Mouse (Mus musculus) inflammation-experienced regulatory T-cells (primary cell): ENCODE results near the gene Zfyve16. TPM values are rescaled to one million over a fixed set of nuclear protein-coding genes. Genes with fewer than 3 reads are reported as not detected.

Source experiments
- polyA plus RNA-seq, 2 experiments: library from polyadenylated mRNA; unstranded; fragments of 100-300 nt; shearing (Covaris generic); gene quantifications; one replicate each; pipeline ENCODE4 v1.2.1; 2017

The Zfyve16 gene
- polyA plus RNA-seq, result 10 to 100 TPM; 13.6 to 14.7 TPM

DNA sequence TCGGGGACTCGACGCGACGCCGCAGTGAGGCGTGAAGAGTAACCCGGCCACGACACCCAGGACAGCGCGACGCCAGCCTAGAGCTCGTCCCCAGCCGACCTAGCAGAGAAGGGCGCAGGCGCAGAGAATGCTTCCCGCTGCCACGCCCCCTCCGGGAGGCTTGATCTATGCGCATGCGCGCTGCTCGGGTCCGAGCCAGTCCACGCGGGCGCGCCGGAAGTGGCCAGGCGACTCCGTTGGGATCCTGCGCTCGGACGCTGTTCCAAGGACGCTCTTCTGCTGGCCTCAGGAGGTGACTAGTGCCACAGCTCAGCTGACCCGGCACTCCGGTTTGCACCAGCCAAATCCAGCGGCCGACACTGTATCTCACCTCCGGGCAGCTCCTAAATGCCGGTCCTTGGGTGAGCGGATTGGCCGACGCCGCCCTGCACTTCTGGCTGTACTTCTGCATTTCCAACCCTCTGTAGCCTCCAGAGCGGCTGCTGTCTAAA, at the start of gene Zfyve16:
Zfyve16 (minus strand) TSS at position 148 of the 491 bp plus-strand sequence.

GRCm38 (mm10) chr13:92576072-92576471, 45.4 kb upstream of the Zfyve16 start, which contains the start of gene Spz1:
Spz1 (minus strand) TSS chr13:92576172.

GRCm38 (mm10) chr13:92483852-92484463, 46.7 kb downstream of the Zfyve16 start, which contains the start of gene Fam151b:
Fam151b (minus strand) TSS chr13:92484015.

Other genes with a start within 250 kb of the Zfyve16 start
- gene Gm20379, start 224.9 kb downstream of the Zfyve16 start, polyA plus RNA-seq, result 1 to 10 TPM; 1.2 to 1.5 TPM
- gene Dhfr, start 176.1 kb downstream of the Zfyve16 start, polyA plus RNA-seq, result 1 to 10 TPM; 2.0 TPM
- 10 to 100 TPM; 43.3 to 44.6 TPM for gene Msh3, start 175.9 kb downstream of the Zfyve16 start, polyA plus RNA-seq
- under 1 TPM; 0.05 to 0.51 TPM for gene Ankrd34b, start 105.0 kb downstream of the Zfyve16 start, polyA plus RNA-seq
- 1 to 10 TPM; 7.5 to 9.0 TPM for gene Fam151b, start 46.9 kb downstream of the Zfyve16 start, polyA plus RNA-seq
- not detected for gene Spz1, start 45.3 kb upstream of the Zfyve16 start, polyA plus RNA-seq
- gene Serinc5, start 80.2 kb upstream of the Zfyve16 start, polyA plus RNA-seq, result 10 to 100 TPM; 10.3 to 18.6 TPM